Mouse (Mus musculus): ENCODE measurements around the gene Prpf38b. TPM values are rescaled to one million over a fixed set of nuclear protein-coding genes. Genes with fewer than 3 reads are reported as not detected.
A peak's percentile ranks its signal among the peaks of the same experiment; 100 is the strongest.
"Not testable (repeated sequence)": the region's sequence is repeated elsewhere in the genome, so short reads cannot be mapped to it uniquely, and the experiment has no call there.

Prpf38b gene
- polyA plus RNA-seq, 1 experiment = 113 TPM

GRCm38 (mm10) chr3:108885686-108886530, 25.6 kb downstream of the Prpf38b start:
- Histone ChIP-seq H3K4me3 (ENCODE audit: low read depth, low read length) (no peak overlapping the region), H3K27me3 (ENCODE audit: control insufficient read depth, insufficient read depth, low read length, poor library complexity, severe bottlenecking) (no peaks in the 10 kb centered on the region; the same call in 1 of the 2 replicates), H3K9me3 (replicated peaks; ENCODE audit: control insufficient read depth, insufficient read depth, low read length, poor library complexity, severe bottlenecking) (no peaks in the 10 kb centered on the region), H3K4me1 (ENCODE audit: control insufficient read depth, insufficient read depth, low read length) (peaks cover 3% of the 10 kb centered on the region), H3K27ac (ENCODE audit: insufficient read depth, low read length) (no peak overlapping the region), H3K36me3 (ENCODE audit: control insufficient read depth, insufficient read depth, low read length, poor library complexity, severe bottlenecking) (no peaks in the 10 kb centered on the region), H3K9ac (ENCODE audit: low read depth, poor library complexity, severe bottlenecking) (no peak overlapping the region)
- no peak for TF ChIP-seq CTCF (IDR thresholded peaks at IDR 0.05; ENCODE audit: low read depth, low read length)
- no peak for TF ChIP-seq POLR2A (IDR thresholded peaks at IDR 0.05; ENCODE audit: insufficient read depth, low read length)
- TF ChIP-seq EP300 (IDR thresholded peaks at IDR 0.05; ENCODE audit: insufficient read depth, low read depth, low read length) = no peak

- Histone ChIP-seq H3K4me3 (ENCODE audit: low read depth, low read length) (no peak overlapping the region), H3K27me3 (ENCODE audit: control insufficient read depth, insufficient read depth, low read length, poor library complexity, severe bottlenecking) (no peaks in the 10 kb centered on the region), H3K9ac (ENCODE audit: low read depth, poor library complexity, severe bottlenecking) (no peak overlapping the region), H3K9me3 (replicated peaks; ENCODE audit: control insufficient read depth, insufficient read depth, low read length, poor library complexity, severe bottlenecking) (no peaks in the 10 kb centered on the region), H3K36me3 (ENCODE audit: control insufficient read depth, insufficient read depth, low read length, poor library complexity, severe bottlenecking) (no peaks in the 10 kb centered on the region), H3K4me1 (ENCODE audit: control insufficient read depth, insufficient read depth, low read length) (peaks cover 3% of the 10 kb centered on the region), H3K27ac (ENCODE audit: insufficient read depth, low read length) (peak overlapping the region; percentile 14)
- TF ChIP-seq CTCF (IDR thresholded peaks at IDR 0.05; ENCODE audit: low read depth, low read length) = no peak
- no peak for TF ChIP-seq EP300 (IDR thresholded peaks at IDR 0.05; ENCODE audit: insufficient read depth, low read depth, low read length)
- no peak for TF ChIP-seq POLR2A (IDR thresholded peaks at IDR 0.05; ENCODE audit: insufficient read depth, low read length)
Observed at GRCm38 (mm10) chr3:108884706-108885289, 26.7 kb downstream of the Prpf38b start.

- Histone ChIP-seq H3K36me3 (ENCODE audit: control insufficient read depth, insufficient read depth, low read length, poor library complexity, severe bottlenecking) (no peaks in the 10 kb centered on the region), H3K4me1 (ENCODE audit: control insufficient read depth, insufficient read depth, low read length) (peaks cover 3% of the 10 kb centered on the region), H3K4me3 (ENCODE audit: low read depth, low read length) (no peak overlapping the region), H3K27me3 (ENCODE audit: control insufficient read depth, insufficient read depth, low read length, poor library complexity, severe bottlenecking) (no peaks in the 10 kb centered on the region), H3K9me3 (replicated peaks; ENCODE audit: control insufficient read depth, insufficient read depth, low read length, poor library complexity, severe bottlenecking) (no peaks in the 10 kb centered on the region), H3K9ac (ENCODE audit: low read depth, poor library complexity, severe bottlenecking) (no peak overlapping the region), H3K27ac (ENCODE audit: insufficient read depth, low read length) (no peak overlapping the region)
- TF ChIP-seq CTCF (IDR thresholded peaks at IDR 0.05; ENCODE audit: low read depth, low read length) (no peak), POLR2A (IDR thresholded peaks at IDR 0.05; ENCODE audit: insufficient read depth, low read length) (no peak), EP300 (IDR thresholded peaks at IDR 0.05; ENCODE audit: insufficient read depth, low read depth, low read length) (no peak)
Observed at GRCm38 (mm10) chr3:108883067-108883466, 28.5 kb downstream of the Prpf38b start.

- not testable (repeated sequence) for H3K4me3 ChIP-seq (ENCODE audit: low read depth, low read length); H3K9me3 ChIP-seq (replicated peaks; ENCODE audit: control insufficient read depth, insufficient read depth, low read length, poor library complexity, severe bottlenecking); H3K27ac ChIP-seq (ENCODE audit: insufficient read depth, low read length); H3K9ac ChIP-seq (ENCODE audit: low read depth, poor library complexity, severe bottlenecking); H3K27me3 ChIP-seq (ENCODE audit: control insufficient read depth, insufficient read depth, low read length, poor library complexity, severe bottlenecking); H3K36me3 ChIP-seq (ENCODE audit: control insufficient read depth, insufficient read depth, low read length, poor library complexity, severe bottlenecking); H3K4me1 ChIP-seq (ENCODE audit: control insufficient read depth, insufficient read depth, low read length)
Observed at GRCm38 (mm10) chr3:108881873-108882272, 29.7 kb downstream of the Prpf38b start.

GRCm38 (mm10) chr3:108880544-108881507, 30.7 kb downstream of the Prpf38b start:
- Histone ChIP-seq H3K9ac (ENCODE audit: low read depth, poor library complexity, severe bottlenecking) (no peak overlapping the region), H3K4me1 (ENCODE audit: control insufficient read depth, insufficient read depth, low read length) (peaks cover 3% of the 10 kb centered on the region), H3K27me3 (ENCODE audit: control insufficient read depth, insufficient read depth, low read length, poor library complexity, severe bottlenecking) (no peaks in the 10 kb centered on the region), H3K4me3 (ENCODE audit: low read depth, low read length) (no peak overlapping the region), H3K36me3 (ENCODE audit: control insufficient read depth, insufficient read depth, low read length, poor library complexity, severe bottlenecking) (no peaks in the 10 kb centered on the region), H3K9me3 (replicated peaks; ENCODE audit: control insufficient read depth, insufficient read depth, low read length, poor library complexity, severe bottlenecking) (no peaks in the 10 kb centered on the region), H3K27ac (ENCODE audit: insufficient read depth, low read length) (no peak overlapping the region)
- no peak for TF ChIP-seq EP300 (IDR thresholded peaks at IDR 0.05; ENCODE audit: insufficient read depth, low read depth, low read length)
- TF ChIP-seq CTCF (IDR thresholded peaks at IDR 0.05; ENCODE audit: low read depth, low read length) = no peak
- no peak for TF ChIP-seq POLR2A (IDR thresholded peaks at IDR 0.05; ENCODE audit: insufficient read depth, low read length)
